Mouse (Mus musculus) stomach, postnatal 0 days (tissue): ENCODE data around the gene Dock7.

Source experiments
- CTCF ChIP-seq: IDR thresholded peaks from 2 replicates; pipeline ENCODE4 v1.5.1; 2016; ENCODE audit warnings: antibody characterized with exemption, low read depth, mild to moderate bottlenecking, moderate library complexity
- EP300 ChIP-seq: optimal IDR thresholded peaks from 2 replicates; pipeline ENCODE3; 2016; ENCODE audit warnings: antibody characterized with exemption

DNA sequence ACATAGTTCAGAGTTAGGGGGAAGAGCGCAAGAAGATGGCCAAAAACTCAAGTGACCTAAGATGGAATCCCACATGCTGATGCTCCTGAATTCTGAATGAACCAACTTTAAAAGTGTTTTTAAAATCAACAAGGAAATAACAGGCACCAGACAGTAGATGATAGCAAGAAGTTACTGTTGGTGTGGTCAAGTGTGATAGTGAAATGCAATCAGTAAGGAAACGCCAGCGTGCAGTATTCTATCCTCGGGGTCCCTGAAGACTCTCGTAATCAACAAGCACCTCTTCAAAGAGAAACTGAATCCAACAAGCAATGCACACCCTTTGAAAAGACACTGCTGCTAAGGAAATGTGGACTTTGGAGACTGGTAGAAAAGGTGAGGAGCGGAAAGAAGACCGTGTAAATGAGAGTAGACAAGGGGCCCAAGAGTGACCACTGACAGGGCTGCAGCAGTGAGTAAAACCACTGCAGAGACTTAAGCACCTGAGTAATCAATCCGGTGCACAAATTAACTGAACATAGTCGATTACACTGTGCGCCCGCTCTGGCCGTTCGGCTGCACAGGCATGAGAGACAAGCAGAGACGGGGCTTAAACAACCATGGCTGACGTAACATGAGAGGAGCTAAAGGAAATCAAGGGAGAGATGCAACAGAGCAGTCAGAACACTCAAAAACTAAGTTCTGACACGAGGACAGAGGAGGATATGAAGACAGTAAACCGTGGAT is 32.8 kb downstream of the Dock7 start:
- TF ChIP-seq CTCF (no peak), EP300 (no peak)
